Mouse (Mus musculus) lung, postnatal 10 days (tissue): Measurements from ENCODE around the gene Vamp9.

Experiments used
- DNase-seq: peaks from one replicate; pipeline ENCODE4 v3.0.0; 2021

Vamp9 gene

GRCm38 (mm10) chr5:99941776-99942502 is 35.9 kb downstream of the Vamp9 start:
- DNase-seq: peak; percentile 22

GRCm38 (mm10) chr5:99952513-99952912 is 46.5 kb downstream of the Vamp9 start:
- DNase-seq: no peak

- no peak for DNase-seq
Observed at GRCm38 (mm10) chr5:99953883-99954282, 47.8 kb downstream of the Vamp9 start.

- DNase-seq: peak; percentile 22
Observed at GRCm38 (mm10) chr5:99958666-99959065, 52.6 kb downstream of the Vamp9 start.

- DNase-seq: no peak
Observed at GRCm38 (mm10) chr5:99959236-99959936, 53.3 kb downstream of the Vamp9 start.

GRCm38 (mm10) chr5:99959960-99960359 is 53.9 kb downstream of the Vamp9 start:
- no peak for DNase-seq

GRCm38 (mm10) chr5:99973941-99974340 is 67.9 kb downstream of the Vamp9 start:
- peak; percentile 24 for DNase-seq

GRCm38 (mm10) chr5:99975061-99975460 is 69.0 kb downstream of the Vamp9 start:
- no peak for DNase-seq

GRCm38 (mm10) chr5:99975776-99976175 is 69.7 kb downstream of the Vamp9 start:
- no peak for DNase-seq

GRCm38 (mm10) chr5:99976334-99976955 is 70.4 kb downstream of the Vamp9 start:
- DNase-seq: no peak

- peak; percentile 91 for DNase-seq
Observed at GRCm38 (mm10) chr5:99977516-99978301, 71.7 kb downstream of the Vamp9 start.

GRCm38 (mm10) chr5:99978699-99979442 is 72.8 kb downstream of the Vamp9 start, which contains the start of the genes Hnrnpd and 4930524J08Rik:
TSS of gene Hnrnpd (minus strand) at chr5:99978938.
TSS of gene 4930524J08Rik (plus strand) at chr5:99979061.
- peak; percentile 96 for DNase-seq

- no peak for DNase-seq
Observed at GRCm38 (mm10) chr5:99983452-99984061, 77.5 kb downstream of the Vamp9 start.

GRCm38 (mm10) chr5:99994166-99994565 is 88.1 kb downstream of the Vamp9 start:
- no peak for DNase-seq

- no peak for DNase-seq
Observed at GRCm38 (mm10) chr5:99994680-99995079, 88.6 kb downstream of the Vamp9 start.

- DNase-seq: no peak
Observed at GRCm38 (mm10) chr5:100000048-100000447, 94.0 kb downstream of the Vamp9 start.

GRCm38 (mm10) chr5:100000500-100000899 is 94.4 kb downstream of the Vamp9 start:
- DNase-seq: no peak
